Mouse (Mus musculus): ENCODE measurements around the gene Dhfr. TPM values are rescaled to one million over a fixed set of nuclear protein-coding genes. Genes with fewer than 3 reads are reported as not detected.
A peak's percentile ranks its signal among the peaks of the same experiment; 100 is the strongest.

Gene Dhfr
- polyA plus RNA-seq, 1 experiment = not detected

DNA sequence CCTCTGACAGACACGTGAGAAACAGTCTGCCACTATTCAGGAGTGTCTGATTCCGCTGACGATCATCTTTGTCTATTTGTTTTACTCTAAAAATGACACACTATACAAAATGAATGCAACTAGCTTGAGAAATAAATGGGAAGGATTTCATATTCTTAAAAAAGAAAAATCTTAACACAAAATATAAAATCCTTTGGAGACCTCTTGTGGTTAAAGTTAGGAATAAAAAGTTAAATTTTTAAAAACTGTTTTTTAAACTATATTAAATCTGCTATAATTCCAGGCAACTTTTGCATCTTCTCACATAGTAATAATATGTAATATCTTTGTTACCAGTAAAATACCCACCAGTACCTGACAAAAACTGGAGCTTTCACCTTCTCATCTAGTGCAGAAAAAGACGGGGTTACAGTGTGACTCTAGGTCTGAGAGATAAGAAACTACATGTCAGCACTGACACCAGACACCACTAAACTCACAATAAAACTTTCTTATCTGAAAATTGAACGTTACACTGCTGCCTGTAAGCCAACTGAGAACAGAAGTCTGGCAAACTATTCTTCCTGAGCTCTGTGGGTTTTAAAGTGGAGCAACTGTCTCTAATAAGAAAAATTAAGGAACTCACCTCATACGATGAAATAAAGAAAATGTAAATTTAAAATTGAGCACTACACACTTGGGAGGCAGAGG, 16.6 kb upstream of the Dhfr start:
- 75% methylated on average over 6 of the region's 6 CpGs for WGBS
- no peak for TF ChIP-seq CTCF (IDR thresholded peaks at IDR 0.05; ENCODE audit: insufficient read depth, low read depth, low read length)
- TF ChIP-seq POLR2A (IDR thresholded peaks at IDR 0.05; ENCODE audit: insufficient read depth, low read depth, low read length) = no peak
- Histone ChIP-seq H3K27ac (ENCODE audit: insufficient read depth, low read depth, low read length) (no peak overlapping the region), H3K4me1 (ENCODE audit: control insufficient read depth, insufficient read depth, low read length) (peaks cover 2% of the 10 kb centered on the region; the same call in 1 of the 2 replicates), H3K4me3 (ENCODE audit: insufficient read depth, low read depth, low read length) (no peak overlapping the region)

DNA sequence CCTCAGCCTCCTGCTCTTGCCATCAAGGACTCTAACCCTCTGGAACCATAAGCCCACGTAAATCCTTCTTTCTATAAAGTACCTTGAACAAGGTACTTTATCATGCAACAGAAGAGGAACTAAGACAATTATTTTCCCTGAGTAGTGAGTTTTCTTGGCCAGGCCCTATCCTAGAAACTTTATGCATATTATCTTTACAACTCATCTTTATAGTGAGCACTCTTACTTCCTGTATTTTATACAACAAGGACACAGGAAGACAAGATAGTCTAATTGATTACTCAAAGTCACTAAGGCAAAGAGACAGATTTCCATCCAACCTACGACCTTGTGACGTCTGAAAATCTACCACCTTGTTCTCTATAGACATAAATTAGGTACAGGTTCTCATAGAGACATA, 14.7 kb upstream of the Dhfr start:
- Histone ChIP-seq H3K27ac (ENCODE audit: insufficient read depth, low read depth, low read length) (no peak overlapping the region), H3K4me3 (ENCODE audit: insufficient read depth, low read depth, low read length) (no peak overlapping the region), H3K4me1 (ENCODE audit: control insufficient read depth, insufficient read depth, low read length) (peaks cover 2% of the 10 kb centered on the region; the same call in 1 of the 2 replicates)
- TF ChIP-seq POLR2A (IDR thresholded peaks at IDR 0.05; ENCODE audit: insufficient read depth, low read depth, low read length) (no peak), CTCF (IDR thresholded peaks at IDR 0.05; ENCODE audit: insufficient read depth, low read depth, low read length) (no peak)
- 98% methylated on average over 3 of the region's 3 CpGs for WGBS

- 96% methylated on average over 8 of the region's 8 CpGs for WGBS
- H3K4me1 ChIP-seq (ENCODE audit: control insufficient read depth, insufficient read depth, low read length) = peaks cover 2% of the 10 kb centered on the region; the same call in 1 of the 2 replicates
- H3K27ac ChIP-seq (ENCODE audit: insufficient read depth, low read depth, low read length) = no peak overlapping the region
- TF ChIP-seq POLR2A (IDR thresholded peaks at IDR 0.05; ENCODE audit: insufficient read depth, low read depth, low read length) = no peak
- TF ChIP-seq CTCF (IDR thresholded peaks at IDR 0.05; ENCODE audit: insufficient read depth, low read depth, low read length) = no peak
- no peak overlapping the region for H3K4me3 ChIP-seq (ENCODE audit: insufficient read depth, low read depth, low read length)
Measured at GRCm38 (mm10) chr13:92344033-92344432, 10.5 kb upstream of the Dhfr start.

DNA sequence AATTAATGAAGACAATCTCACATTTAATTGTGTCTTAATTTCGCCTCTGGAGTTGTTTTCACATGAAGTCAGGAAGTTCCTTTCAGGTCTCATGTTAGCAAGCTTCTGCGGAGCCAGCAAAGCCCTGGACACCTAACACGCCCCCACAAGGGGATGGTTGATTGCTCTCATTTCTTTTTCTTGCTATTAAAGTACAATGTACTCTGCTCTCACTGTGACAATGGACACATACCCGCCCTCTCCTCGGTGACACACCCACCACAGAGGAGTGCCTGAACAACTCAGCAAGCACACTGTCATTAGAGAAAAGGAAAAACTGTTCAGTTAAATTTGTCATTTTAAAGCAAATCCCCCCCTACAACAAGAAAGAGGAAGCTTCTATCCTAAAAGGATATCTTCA, 8.2 kb upstream of the Dhfr start:
- Histone ChIP-seq H3K4me3 (ENCODE audit: insufficient read depth, low read depth, low read length) (no peak overlapping the region), H3K27ac (ENCODE audit: insufficient read depth, low read depth, low read length) (no peak overlapping the region), H3K4me1 (ENCODE audit: control insufficient read depth, insufficient read depth, low read length) (peaks cover 2% of the 10 kb centered on the region; the same call in 1 of the 2 replicates)
- WGBS = 60% methylated on average over 5 of the region's 5 CpGs
- TF ChIP-seq CTCF (IDR thresholded peaks at IDR 0.05; ENCODE audit: insufficient read depth, low read depth, low read length) = no peak
- TF ChIP-seq POLR2A (IDR thresholded peaks at IDR 0.05; ENCODE audit: insufficient read depth, low read depth, low read length) = no peak

GRCm38 (mm10) chr13:92351100-92351499, 3.4 kb upstream of the Dhfr start:
- Histone ChIP-seq H3K27ac (ENCODE audit: insufficient read depth, low read depth, low read length) (no peak overlapping the region), H3K4me3 (ENCODE audit: insufficient read depth, low read depth, low read length) (no peak overlapping the region), H3K4me1 (ENCODE audit: control insufficient read depth, insufficient read depth, low read length) (peaks cover 5% of the 10 kb centered on the region)
- TF ChIP-seq CTCF (IDR thresholded peaks at IDR 0.05; ENCODE audit: insufficient read depth, low read depth, low read length) (no peak), POLR2A (IDR thresholded peaks at IDR 0.05; ENCODE audit: insufficient read depth, low read depth, low read length) (no peak)
- WGBS = 82% methylated on average over 6 of the region's 6 CpGs

- H3K4me1 ChIP-seq (ENCODE audit: control insufficient read depth, insufficient read depth, low read length) = peaks cover 5% of the 10 kb centered on the region
- TF ChIP-seq POLR2A (IDR thresholded peaks at IDR 0.05; ENCODE audit: insufficient read depth, low read depth, low read length) (no peak), CTCF (IDR thresholded peaks at IDR 0.05; ENCODE audit: insufficient read depth, low read depth, low read length) (no peak)
- peak overlapping the region; percentile 86 for H3K4me3 ChIP-seq (ENCODE audit: insufficient read depth, low read depth, low read length)
- 4% methylated on average over 4 of the region's 4 CpGs for WGBS
- H3K27ac ChIP-seq (ENCODE audit: insufficient read depth, low read depth, low read length) = no peak overlapping the region; the same call in 1 of the 2 replicates
Measured at GRCm38 (mm10) chr13:92353956-92354355, 570 bp upstream of the Dhfr start.

GRCm38 (mm10) chr13:92355272-92355643, 732 bp downstream of the Dhfr start:
- WGBS = under 1% methylated on average over 24 of the region's 24 CpGs
- H3K4me1 ChIP-seq (ENCODE audit: control insufficient read depth, insufficient read depth, low read length) = peaks cover 5% of the 10 kb centered on the region
- no peak for TF ChIP-seq CTCF (IDR thresholded peaks at IDR 0.05; ENCODE audit: insufficient read depth, low read depth, low read length)
- no peak for TF ChIP-seq POLR2A (IDR thresholded peaks at IDR 0.05; ENCODE audit: insufficient read depth, low read depth, low read length)
- peak overlapping the region; percentile 86 for H3K4me3 ChIP-seq (ENCODE audit: insufficient read depth, low read depth, low read length)
- no peak overlapping the region for H3K27ac ChIP-seq (ENCODE audit: insufficient read depth, low read depth, low read length)

DNA sequence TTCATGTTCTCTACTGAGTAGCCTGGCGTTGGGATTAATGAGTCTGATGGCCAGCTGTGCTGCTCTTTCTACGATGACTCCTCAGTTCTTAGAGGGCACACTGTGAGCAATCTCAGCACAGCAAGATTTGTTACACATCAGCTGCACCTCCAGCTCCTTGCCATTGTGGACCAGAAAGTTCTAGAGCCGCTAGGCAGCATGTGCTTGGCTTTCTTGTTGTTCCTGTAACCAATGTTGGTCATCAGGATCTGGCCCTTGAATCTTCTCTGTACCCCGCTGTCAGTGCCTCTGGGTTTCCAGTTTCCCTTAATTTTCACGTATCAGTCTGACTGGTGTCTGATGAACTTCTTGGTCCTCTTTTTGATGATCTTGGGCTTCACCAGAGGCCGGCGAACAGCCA, 1.9 kb downstream of the Dhfr start:
- peaks cover 5% of the 10 kb centered on the region for H3K4me1 ChIP-seq (ENCODE audit: control insufficient read depth, insufficient read depth, low read length)
- TF ChIP-seq POLR2A (IDR thresholded peaks at IDR 0.05; ENCODE audit: insufficient read depth, low read depth, low read length) (no peak), CTCF (IDR thresholded peaks at IDR 0.05; ENCODE audit: insufficient read depth, low read depth, low read length) (no peak)
- H3K4me3 ChIP-seq (ENCODE audit: insufficient read depth, low read depth, low read length) = no peak overlapping the region
- WGBS = 76% methylated on average over 7 of the region's 7 CpGs
- no peak overlapping the region for H3K27ac ChIP-seq (ENCODE audit: insufficient read depth, low read depth, low read length)

- Histone ChIP-seq H3K4me1 (ENCODE audit: control insufficient read depth, insufficient read depth, low read length) (peaks cover 3% of the 10 kb centered on the region), H3K4me3 (ENCODE audit: insufficient read depth, low read depth, low read length) (no peak overlapping the region), H3K27ac (ENCODE audit: insufficient read depth, low read depth, low read length) (no peak overlapping the region)
- 61% methylated on average over 2 of the region's 2 CpGs for WGBS
- TF ChIP-seq CTCF (IDR thresholded peaks at IDR 0.05; ENCODE audit: insufficient read depth, low read depth, low read length) (no peak), POLR2A (IDR thresholded peaks at IDR 0.05; ENCODE audit: insufficient read depth, low read depth, low read length) (no peak)
Measured at GRCm38 (mm10) chr13:92357644-92358043, 3.1 kb downstream of the Dhfr start.
